Mouse (Mus musculus): ENCODE results near the gene Gm20388. TPM values are rescaled to one million over a fixed set of nuclear protein-coding genes. Genes with fewer than 3 reads are reported as not detected.
A peak's percentile ranks its signal among the peaks of the same experiment; 100 is the strongest.

The Gm20388 gene
- polyA plus RNA-seq, 1 experiment from 2014 or later: not detected

- WGBS: 85% methylated on average over 13 of the region's 13 CpGs
- no peaks in the 10 kb centered on the region for H3K4me1 ChIP-seq (replicated peaks; ENCODE audit: control insufficient read depth, insufficient read depth, low read length)
These were observed 3487.7 kb downstream of the Gm20388 start for GRCm38 (mm10) chr8:123398308-123398707.

GRCm38 (mm10) chr8:123401936-123402335, 3491.3 kb downstream of the Gm20388 start:
- WGBS: 89% methylated on average over 9 of the region's 9 CpGs
- H3K4me3 ChIP-seq (ENCODE audit: low read length): no peak overlapping the region
- H3K36me3 ChIP-seq (ENCODE audit: control insufficient read depth, insufficient read depth, low read length): peaks cover 30% of the 10 kb centered on the region
- H3K4me2 ChIP-seq (ENCODE audit: low read depth, low read length): no peak overlapping the region
- H3K9ac ChIP-seq (ENCODE audit: low read length): no peak overlapping the region
- H3K9me3 ChIP-seq (ENCODE audit: control insufficient read depth, low read length): no peaks in the 10 kb centered on the region
- no peak for ATAC-seq (ENCODE audit: low read depth)
- no peak overlapping the region for H3K27ac ChIP-seq (ENCODE audit: low read length)
- no peaks in the 10 kb centered on the region for H3K4me1 ChIP-seq (replicated peaks; ENCODE audit: control insufficient read depth, insufficient read depth, low read length)
- no peaks in the 10 kb centered on the region for H3K27me3 ChIP-seq (ENCODE audit: control insufficient read depth, insufficient read depth, low read depth, low read length)

More at GRCm38 (mm10) chr8:123398308-123398707, 3487.7 kb downstream of the Gm20388 start:
- peaks cover 54% of the 10 kb centered on the region for H3K36me3 ChIP-seq (ENCODE audit: control insufficient read depth, insufficient read depth, low read length)
- no peak overlapping the region for H3K27ac ChIP-seq (ENCODE audit: low read length)
- ATAC-seq (ENCODE audit: low read depth): 0 out of 2 replicates have a peak, but pooled peaks have one; percentile 5
- H3K4me2 ChIP-seq (ENCODE audit: low read depth, low read length): no peak overlapping the region
- H3K9me3 ChIP-seq (ENCODE audit: control insufficient read depth, low read length): no peaks in the 10 kb centered on the region
- no peaks in the 10 kb centered on the region for H3K27me3 ChIP-seq (ENCODE audit: control insufficient read depth, insufficient read depth, low read depth, low read length)
- H3K4me3 ChIP-seq (ENCODE audit: low read length): no peak overlapping the region
- no peak overlapping the region for H3K9ac ChIP-seq (ENCODE audit: low read length)

- no peaks in the 10 kb centered on the region for H3K4me1 ChIP-seq (replicated peaks; ENCODE audit: control insufficient read depth, insufficient read depth, low read length)
- peaks cover 25% of the 10 kb centered on the region for H3K36me3 ChIP-seq (ENCODE audit: control insufficient read depth, insufficient read depth, low read length)
- H3K9ac ChIP-seq (ENCODE audit: low read length): no peak overlapping the region
- no peak for ATAC-seq (ENCODE audit: low read depth)
- WGBS: 78% methylated on average over 9 of the region's 9 CpGs
- peaks cover 4% of the 10 kb centered on the region; the same call in 1 of the 2 replicates for H3K27me3 ChIP-seq (ENCODE audit: control insufficient read depth, insufficient read depth, low read depth, low read length)
- no peak overlapping the region for H3K4me3 ChIP-seq (ENCODE audit: low read length)
- H3K27ac ChIP-seq (ENCODE audit: low read length): no peak overlapping the region
- H3K4me2 ChIP-seq (ENCODE audit: low read depth, low read length): no peak overlapping the region
- H3K9me3 ChIP-seq (ENCODE audit: control insufficient read depth, low read length): no peaks in the 10 kb centered on the region
These were observed 3492.2 kb downstream of the Gm20388 start for GRCm38 (mm10) chr8:123402730-123403326.

GRCm38 (mm10) chr8:123404521-123404920, 3493.9 kb downstream of the Gm20388 start:
- Histone ChIP-seq H3K27ac (ENCODE audit: low read length) (no peak overlapping the region), H3K4me2 (ENCODE audit: low read depth, low read length) (no peak overlapping the region), H3K9me3 (ENCODE audit: control insufficient read depth, low read length) (no peaks in the 10 kb centered on the region), H3K4me1 (replicated peaks; ENCODE audit: control insufficient read depth, insufficient read depth, low read length) (no peaks in the 10 kb centered on the region), H3K4me3 (ENCODE audit: low read length) (no peak overlapping the region), H3K36me3 (ENCODE audit: control insufficient read depth, insufficient read depth, low read length) (peaks cover 11% of the 10 kb centered on the region), H3K9ac (ENCODE audit: low read length) (no peak overlapping the region), H3K27me3 (ENCODE audit: control insufficient read depth, insufficient read depth, low read depth, low read length) (peaks cover 9% of the 10 kb centered on the region; the same call in 1 of the 2 replicates)
- no peak for ATAC-seq (ENCODE audit: low read depth)
- 49% methylated on average over 8 of the region's 8 CpGs for WGBS

GRCm38 (mm10) chr8:123406786-123407185, 3496.1 kb downstream of the Gm20388 start, which contains the start of gene Mc1r:
Gene Mc1r, plus strand, starts transcription at chr8:123407107.
- H3K4me2 ChIP-seq (ENCODE audit: low read depth, low read length): no peak within 1 kb of the TSS
- WGBS: 6% methylated on average over 4 of the region's 4 CpGs

GRCm38 (mm10) chr8:123407612-123408011, 3497.0 kb downstream of the Gm20388 start:
- no peak for ATAC-seq (ENCODE audit: low read depth)
- Histone ChIP-seq H3K27ac (ENCODE audit: low read length) (no peak overlapping the region), H3K9me3 (ENCODE audit: control insufficient read depth, low read length) (no peaks in the 10 kb centered on the region), H3K4me3 (ENCODE audit: low read length) (no peak overlapping the region), H3K4me1 (replicated peaks; ENCODE audit: control insufficient read depth, insufficient read depth, low read length) (no peaks in the 10 kb centered on the region), H3K27me3 (ENCODE audit: control insufficient read depth, insufficient read depth, low read depth, low read length) (peaks cover 40% of the 10 kb centered on the region), H3K36me3 (ENCODE audit: control insufficient read depth, insufficient read depth, low read length) (no peaks in the 10 kb centered on the region; the same call in 1 of the 2 replicates), H3K4me2 (ENCODE audit: low read depth, low read length) (no peak overlapping the region), H3K9ac (ENCODE audit: low read length) (no peak overlapping the region)
- WGBS: 80% methylated on average over 13 of the region's 13 CpGs

More at GRCm38 (mm10) chr8:123406786-123407185, 3496.1 kb downstream of the Gm20388 start, which contains the start of gene Mc1r:
- H3K4me3 ChIP-seq (ENCODE audit: low read length): no peak within 1 kb of the TSS
- H3K27ac ChIP-seq (ENCODE audit: low read length): no peak within 1 kb of the TSS
- H3K27me3 ChIP-seq (ENCODE audit: control insufficient read depth, insufficient read depth, low read depth, low read length): peaks cover 32% of the 10 kb centered on the region
- no peak within 1 kb of the TSS for H3K9ac ChIP-seq (ENCODE audit: low read length)
- H3K36me3 ChIP-seq (ENCODE audit: control insufficient read depth, insufficient read depth, low read length): no peaks in the 10 kb centered on the region; the same call in 1 of the 2 replicates
- H3K9me3 ChIP-seq (ENCODE audit: control insufficient read depth, low read length): no peaks in the 10 kb centered on the region
- H3K4me1 ChIP-seq (replicated peaks; ENCODE audit: control insufficient read depth, insufficient read depth, low read length): no peaks in the 10 kb centered on the region
- 0 out of 2 replicates have a peak, but pooled peaks have one; percentile 3 for ATAC-seq (ENCODE audit: low read depth)

- no peak overlapping the region for H3K4me3 ChIP-seq (ENCODE audit: low read length)
- H3K9ac ChIP-seq (ENCODE audit: low read length): no peak overlapping the region
- H3K4me2 ChIP-seq (ENCODE audit: low read depth, low read length): no peak overlapping the region
- H3K36me3 ChIP-seq (ENCODE audit: control insufficient read depth, insufficient read depth, low read length): no peaks in the 10 kb centered on the region
- H3K4me1 ChIP-seq (replicated peaks; ENCODE audit: control insufficient read depth, insufficient read depth, low read length): no peaks in the 10 kb centered on the region
- ATAC-seq (ENCODE audit: low read depth): no peak
- H3K9me3 ChIP-seq (ENCODE audit: control insufficient read depth, low read length): no peaks in the 10 kb centered on the region
- peaks cover 52% of the 10 kb centered on the region for H3K27me3 ChIP-seq (ENCODE audit: control insufficient read depth, insufficient read depth, low read depth, low read length)
- no peak overlapping the region for H3K27ac ChIP-seq (ENCODE audit: low read length)
- WGBS: 67% methylated on average over 9 of the region's 9 CpGs
These were observed 3498.2 kb downstream of the Gm20388 start for GRCm38 (mm10) chr8:123408586-123409544.

- Histone ChIP-seq H3K4me3 (ENCODE audit: low read length) (no peak overlapping the region), H3K4me1 (replicated peaks; ENCODE audit: control insufficient read depth, insufficient read depth, low read length) (no peaks in the 10 kb centered on the region), H3K27me3 (ENCODE audit: control insufficient read depth, insufficient read depth, low read depth, low read length) (peaks cover 53% of the 10 kb centered on the region), H3K27ac (ENCODE audit: low read length) (no peak overlapping the region), H3K4me2 (ENCODE audit: low read depth, low read length) (no peak overlapping the region), H3K9ac (ENCODE audit: low read length) (no peak overlapping the region), H3K36me3 (ENCODE audit: control insufficient read depth, insufficient read depth, low read length) (no peaks in the 10 kb centered on the region), H3K9me3 (ENCODE audit: control insufficient read depth, low read length) (no peaks in the 10 kb centered on the region)
- 60% methylated on average over 8 of the region's 8 CpGs for WGBS
- ATAC-seq (ENCODE audit: low read depth): no peak
These were observed 3499.5 kb downstream of the Gm20388 start for GRCm38 (mm10) chr8:123410049-123410587.

- no peak overlapping the region for H3K4me2 ChIP-seq (ENCODE audit: low read depth, low read length)
- H3K36me3 ChIP-seq (ENCODE audit: control insufficient read depth, insufficient read depth, low read length): no peaks in the 10 kb centered on the region
- H3K9ac ChIP-seq (ENCODE audit: low read length): no peak overlapping the region
- 15% methylated on average over 11 of the region's 11 CpGs for WGBS
- H3K9me3 ChIP-seq (ENCODE audit: control insufficient read depth, low read length): no peaks in the 10 kb centered on the region
- no peaks in the 10 kb centered on the region for H3K4me1 ChIP-seq (replicated peaks; ENCODE audit: control insufficient read depth, insufficient read depth, low read length)
- no peak overlapping the region for H3K4me3 ChIP-seq (ENCODE audit: low read length)
- ATAC-seq (ENCODE audit: low read depth): no peak
- no peak overlapping the region for H3K27ac ChIP-seq (ENCODE audit: low read length)
- H3K27me3 ChIP-seq (ENCODE audit: control insufficient read depth, insufficient read depth, low read depth, low read length): peaks cover 53% of the 10 kb centered on the region
These were observed 3500.1 kb downstream of the Gm20388 start for GRCm38 (mm10) chr8:123410788-123411187.
